Mouse (Mus musculus): ENCODE results near the gene Impdh1.
"Not testable (repeated sequence)": the region's sequence is repeated elsewhere in the genome, so short reads cannot be mapped to it uniquely, and the experiment has no call there.

Gene Impdh1

GRCm38 (mm10) chr6:29178888-29179658 is 37.1 kb downstream of the Impdh1 start, which contains the start of gene Prrt4:
Gene Prrt4, minus strand, starts transcription at chr6:29179584.
- DNase-seq, result peak; percentile 62 to 71

DNA sequence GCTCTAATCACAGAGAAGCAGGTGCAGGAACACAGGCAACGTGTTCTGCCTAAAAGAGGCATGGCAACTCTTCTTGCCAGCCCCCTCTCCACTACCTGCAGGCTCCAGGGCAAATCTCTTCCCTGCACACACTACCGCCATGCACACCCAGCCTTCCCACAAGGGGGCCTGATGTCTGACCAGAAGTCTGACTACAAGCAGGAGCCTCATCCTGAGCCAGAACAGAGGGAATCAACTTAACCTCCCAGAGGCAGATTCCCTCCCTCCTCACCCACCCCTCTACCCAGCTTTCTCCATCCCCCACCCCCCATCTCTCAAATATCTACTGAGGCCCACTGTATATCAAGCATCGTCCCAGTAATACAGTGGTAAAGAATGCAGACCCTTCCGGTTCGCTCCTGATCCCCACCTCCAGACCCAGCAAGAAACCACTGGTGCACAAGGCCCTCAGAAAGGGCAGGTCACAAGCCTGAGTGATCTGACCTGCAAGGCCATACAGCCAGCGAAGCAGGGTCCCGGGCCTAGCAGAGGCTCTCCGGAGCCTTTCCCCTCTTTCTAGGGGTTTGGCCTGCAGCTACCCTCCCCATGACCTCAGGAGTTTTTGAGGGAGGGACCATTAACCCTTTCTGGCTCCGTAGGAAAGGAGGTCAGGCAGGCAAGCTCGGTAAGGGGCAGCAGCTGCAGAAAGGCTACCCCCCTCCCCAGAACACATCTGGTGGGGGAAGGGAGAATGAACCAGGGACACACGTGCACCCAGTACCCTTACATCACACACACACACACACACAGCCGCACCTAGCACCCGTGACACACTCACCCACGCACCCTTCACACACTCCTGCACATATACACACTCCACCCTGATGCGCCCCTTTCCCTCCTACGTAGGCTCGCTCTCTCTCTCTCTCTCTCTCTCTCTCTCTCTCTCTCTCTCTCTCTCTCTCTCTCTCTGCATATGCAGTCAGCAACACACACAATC is 38.0 kb downstream of the Impdh1 start:
- no peak for DNase-seq

DNA sequence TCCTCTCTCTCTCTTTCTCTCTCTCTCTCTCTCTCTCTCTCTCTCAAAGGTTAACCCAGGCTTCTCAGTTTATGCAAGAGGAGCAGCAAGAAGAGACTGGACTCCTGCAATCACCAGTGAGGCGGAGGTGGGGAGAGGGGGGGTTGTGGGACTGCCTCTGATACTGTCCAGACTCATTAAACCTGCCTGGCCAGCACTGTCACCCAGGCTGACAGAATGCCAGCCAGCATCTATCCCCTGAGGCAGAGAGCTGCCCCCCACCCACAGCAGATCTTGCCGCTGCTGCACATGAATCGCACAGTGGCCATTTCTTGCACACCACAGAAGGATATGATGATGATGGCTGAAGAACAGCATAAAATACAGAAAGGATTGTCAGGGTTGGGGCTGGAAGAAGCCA is 41.1 kb downstream of the Impdh1 start:
- no peak for DNase-seq

DNA sequence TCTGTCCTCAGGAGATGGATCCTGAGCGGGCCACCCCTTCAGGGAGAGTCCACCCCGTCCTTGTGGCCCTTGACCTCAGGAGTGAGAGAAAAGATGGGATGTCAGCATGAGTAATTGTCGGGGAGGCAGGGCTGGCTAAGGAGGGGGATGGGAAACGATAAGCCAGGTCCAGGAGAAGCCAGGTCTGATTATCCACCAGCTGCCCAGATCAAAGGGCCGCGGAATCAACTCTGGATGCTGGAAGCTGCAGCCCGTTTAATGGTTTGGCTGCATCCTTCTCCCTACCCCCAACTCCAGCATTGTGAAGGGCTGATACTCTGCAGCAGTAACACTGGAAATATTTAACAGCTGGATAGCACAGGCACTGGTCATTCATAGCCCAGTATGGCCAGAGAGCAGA is 41.8 kb downstream of the Impdh1 start:
- DNase-seq, result no peak

GRCm38 (mm10) chr6:29170952-29171388 is 45.2 kb downstream of the Impdh1 start:
- DNase-seq, result peak; percentile 72 to 80

GRCm38 (mm10) chr6:29170063-29170921 is 45.9 kb downstream of the Impdh1 start:
- peak; percentile 50 to 60 for DNase-seq

DNA sequence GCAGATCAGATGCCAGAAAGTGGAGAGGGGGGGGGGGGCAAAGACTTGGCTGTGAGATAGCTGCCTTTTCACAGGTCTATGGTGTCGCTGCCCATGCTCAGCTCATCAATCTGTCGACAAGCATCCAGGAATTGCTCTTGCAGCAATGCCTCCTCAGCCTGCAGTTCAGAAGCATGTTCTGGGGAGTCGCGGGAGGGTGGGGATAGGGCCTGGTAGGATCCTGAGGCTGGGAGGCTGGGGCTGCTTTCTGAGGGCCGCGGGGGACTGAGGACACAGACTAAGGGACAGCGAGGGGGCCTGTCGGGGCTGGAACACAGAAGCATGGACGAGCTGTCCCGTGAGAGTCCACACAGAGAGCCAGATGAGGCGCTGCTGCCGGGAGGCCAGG is 46.5 kb downstream of the Impdh1 start:
- DNase-seq, result no peak

DNA sequence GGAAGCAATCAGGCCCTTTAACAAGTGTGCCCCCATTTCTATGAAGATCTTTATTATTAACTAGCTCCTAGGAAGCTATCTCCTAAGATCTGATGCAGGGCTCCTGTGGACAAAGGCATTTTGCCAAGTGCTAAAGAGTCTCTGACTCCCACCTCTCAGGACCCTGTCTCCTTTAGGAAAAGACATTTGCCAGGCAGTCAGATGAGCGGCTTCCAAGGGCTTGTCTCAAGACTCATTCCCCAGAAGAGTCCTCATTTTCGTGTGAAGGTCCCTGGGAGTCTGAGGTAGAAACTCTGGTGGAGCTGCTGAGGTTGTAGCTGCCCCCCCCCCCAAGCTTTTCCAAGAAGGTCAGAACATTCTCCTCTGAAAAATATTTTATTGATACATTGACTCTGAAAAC is 47.3 kb downstream of the Impdh1 start:
- DNase-seq, result no peak

DNA sequence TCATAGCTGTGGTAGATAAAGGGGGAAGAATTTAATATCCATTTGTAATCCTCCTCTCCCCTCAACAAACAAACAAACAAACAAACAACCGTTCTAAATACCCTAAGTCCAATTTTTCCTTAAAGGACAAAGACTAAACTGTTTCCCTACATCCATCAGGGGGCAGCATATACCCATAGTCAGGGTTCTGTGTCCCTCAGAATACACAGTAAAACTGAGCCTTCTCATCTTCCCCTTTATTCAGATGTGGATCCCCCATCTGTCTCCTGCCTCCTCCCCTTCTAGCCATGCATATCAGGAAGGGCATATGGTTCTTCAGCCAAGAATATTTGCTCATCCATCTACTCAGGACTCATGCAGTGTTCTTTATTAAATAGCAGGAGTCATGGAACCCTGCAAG is 50.0 kb downstream of the Impdh1 start:
- DNase-seq, result peak; percentile 52 to 67

DNA sequence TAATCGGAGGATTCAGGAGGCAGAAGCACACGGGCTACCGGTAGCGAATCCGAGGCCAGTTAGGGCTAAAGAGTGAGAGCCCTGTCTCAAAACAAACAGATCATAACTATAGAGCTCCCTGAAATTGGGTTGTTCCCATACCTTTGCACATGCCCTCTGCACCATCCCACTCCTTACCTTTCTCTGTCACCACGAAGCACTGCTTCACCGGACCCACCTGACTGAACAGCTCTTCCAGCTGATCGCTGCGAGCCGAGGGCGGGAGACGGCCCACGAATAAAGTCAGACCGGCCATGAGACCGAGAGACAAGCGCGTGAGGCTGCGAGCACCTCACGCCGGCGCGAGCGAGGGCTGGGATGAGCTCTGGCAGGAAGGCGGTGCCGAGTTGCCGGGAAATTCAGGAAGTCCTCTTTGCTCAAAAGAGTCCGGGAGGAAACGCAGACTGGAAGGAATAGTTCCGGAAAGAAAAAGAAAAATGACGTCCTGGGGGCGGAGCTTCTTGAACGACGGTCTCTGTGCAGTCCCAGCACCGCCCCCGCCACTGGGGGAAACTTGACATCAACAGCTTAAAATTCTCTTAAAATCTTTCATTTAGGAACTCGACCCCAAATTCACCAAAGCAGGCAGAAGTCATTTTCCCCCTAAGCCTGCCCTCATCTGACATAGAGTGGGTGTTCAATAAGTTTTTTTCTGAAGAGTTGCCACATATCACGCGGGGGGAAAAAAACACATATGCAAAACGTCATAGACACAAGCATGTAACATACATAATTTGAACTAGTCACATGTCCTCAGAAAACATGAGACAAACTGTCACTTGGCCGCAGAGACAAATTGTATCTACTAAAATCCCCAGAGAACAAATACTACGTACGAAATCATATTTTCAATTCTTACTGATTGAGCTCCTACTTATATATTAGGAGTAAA is 51.6 kb downstream of the Impdh1 start, which contains the start of gene Rbm28:
Gene Rbm28 (minus strand): TSS at position 693 of the 931 bp plus-strand sequence.
- DNase-seq, result peak; percentile 86 to 90

- not testable (repeated sequence) for DNase-seq
Observed at GRCm38 (mm10) chr6:29161291-29161690, 54.9 kb downstream of the Impdh1 start.

- DNase-seq, result no peak
Observed at GRCm38 (mm10) chr6:29160786-29161185, 55.4 kb downstream of the Impdh1 start.

DNA sequence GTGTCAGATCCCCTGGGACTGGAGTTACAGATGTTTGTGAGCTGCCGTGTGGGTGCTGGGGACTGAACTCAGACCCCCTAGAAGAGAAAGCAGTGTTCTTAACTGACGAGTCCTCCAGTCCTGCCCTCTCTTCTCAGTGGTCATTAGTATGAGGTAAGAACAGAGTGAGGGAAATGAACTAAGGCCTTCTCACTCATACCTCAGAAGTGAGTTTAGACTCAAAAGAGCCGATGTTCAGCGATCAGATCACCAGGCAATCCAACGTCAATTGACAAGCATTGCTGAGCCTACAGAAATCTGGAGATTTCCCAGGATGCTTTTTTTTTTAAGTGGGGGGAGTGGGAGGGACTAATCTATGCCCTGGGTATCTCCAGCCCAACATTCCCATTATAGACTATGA is 59.8 kb downstream of the Impdh1 start:
- DNase-seq, result no peak
